Mouse (Mus musculus) cerebellum, postnatal 36 days (tissue): Measurements from ENCODE around the gene Nup62cl.

ENCODE experiments used
- DNase-seq, 2 experiments: peaks; one replicate each; pipeline ENCODE4 v3.0.0; 2021 to 2022; ENCODE audit warnings: mixed read lengths in 2 of 2

Gene Nup62cl

GRCm38 (mm10) chrX:140062135-140062975 lies at the start of gene Nup62cl, which contains the start of gene Pih1h3b:
Gene Nup62cl, minus strand, starts transcription at chrX:140062712.
Gene Pih1h3b, plus strand, starts transcription at chrX:140062879.
- peak; percentile 4 to 5 for DNase-seq

GRCm38 (mm10) chrX:140094066-140094465 lies 31.6 kb upstream of the Nup62cl start:
- no peak for DNase-seq

GRCm38 (mm10) chrX:140082535-140082934 lies 20.0 kb upstream of the Nup62cl start:
- no peak for DNase-seq

GRCm38 (mm10) chrX:140060886-140061874 lies 1.3 kb downstream of the Nup62cl start:
- DNase-seq, result no peak

GRCm38 (mm10) chrX:139998691-139999065 lies 63.8 kb downstream of the Nup62cl start:
- DNase-seq, result no peak

GRCm38 (mm10) chrX:139997740-139998690 lies 64.5 kb downstream of the Nup62cl start, which contains the start of gene Rbm41:
Gene Rbm41, minus strand, starts transcription at chrX:139998595.
- peak; percentile 50 to 54 for DNase-seq

GRCm38 (mm10) chrX:139982115-139982514 lies 80.4 kb downstream of the Nup62cl start:
- no peak for DNase-seq
